Mouse (Mus musculus) stomach, postnatal 0 days (tissue): ENCODE results near the gene Zfp473.

ENCODE experiments used
- CTCF ChIP-seq: IDR thresholded peaks from 2 replicates; pipeline ENCODE4 v1.5.1; 2016; ENCODE audit warnings: antibody characterized with exemption, low read depth, mild to moderate bottlenecking, moderate library complexity
- EP300 ChIP-seq: optimal IDR thresholded peaks from 2 replicates; pipeline ENCODE3; 2016; ENCODE audit warnings: antibody characterized with exemption

- TF ChIP-seq EP300, result no peak
- TF ChIP-seq CTCF, result no peak
Observed at GRCm38 (mm10) chr7:44741361-44741760, 9.5 kb downstream of the Zfp473 start.
